Mouse (Mus musculus): ENCODE results near the gene Vwa2. TPM values are rescaled to one million over a fixed set of nuclear protein-coding genes. Genes with fewer than 3 reads are reported as not detected.

Vwa2 gene
- total and polyA plus RNA-seq, 3 experiments: not detected

GRCm38 (mm10) chr19:56939826-56940225 lies 65.8 kb downstream of the Vwa2 start:
- Histone ChIP-seq H3K36me3 (ENCODE audit: control insufficient read depth in 1 of 2, insufficient read depth in 2 of 2, low read length in 2 of 2) (no peaks in the 10 kb centered on the region), H3K9ac (ENCODE audit: control insufficient read depth, low read depth, low read length, poor library complexity, severe bottlenecking) (no peak overlapping the region), H3K27me3 (ENCODE audit: control insufficient read depth in 1 of 2, insufficient read depth in 2 of 2, low read length in 2 of 2) (no peaks in the 10 kb centered on the region), H3K4me3 (ENCODE audit: control insufficient read depth in 1 of 2, insufficient read depth in 1 of 2, low read depth in 2 of 2, low read length in 2 of 2) (no peak overlapping the region), H3K4me1 (ENCODE audit: control insufficient read depth in 1 of 2, insufficient read depth in 2 of 2, low read length in 2 of 2) (no peaks in the 10 kb centered on the region), H3K27ac (ENCODE audit: control insufficient read depth, low read depth, low read length) (no peak overlapping the region), H3K9me3 (replicated peaks; ENCODE audit: insufficient read depth, low read length) (no peaks in the 10 kb centered on the region), H3K79me2 (ENCODE audit: control insufficient read depth, insufficient read depth, low read length, poor library complexity) (no peaks in the 10 kb centered on the region)
- TF ChIP-seq TBP (IDR thresholded peaks at IDR 0.05; ENCODE audit: low read depth, low read length) (no peak), MEF2A (IDR thresholded peaks at IDR 0.05; ENCODE audit: extremely low read depth, insufficient replicate concordance, low read depth, low read length, poor library complexity, severe bottlenecking) (no peak), JUND (IDR thresholded peaks at IDR 0.05; ENCODE audit: low read depth, low read length) (no peak), MYB (IDR thresholded peaks at IDR 0.05; ENCODE audit: low read depth, low read length) (no peak), MAFK (IDR thresholded peaks at IDR 0.05; ENCODE audit: borderline replicate concordance, low read depth, low read length) (no peak), NRF1 (IDR thresholded peaks at IDR 0.05; ENCODE audit: insufficient read depth, low read depth, low read length, poor library complexity, severe bottlenecking) (no peak), CHD2 (IDR thresholded peaks at IDR 0.05; ENCODE audit: low read length) (no peak), POLR2A (IDR thresholded peaks at IDR 0.05; ENCODE audit: control insufficient read depth in 1 of 2, insufficient read depth in 1 of 2, low read depth in 1 of 2, low read length in 2 of 2, poor library complexity in 1 of 2) (no peak), TAL1 (IDR thresholded peaks at IDR 0.05; ENCODE audit: low read length) (no peak), GATA1 (IDR thresholded peaks at IDR 0.05; ENCODE audit: low read depth, low read length) (no peak)
- no peak for DNase-seq (ENCODE audit: low read depth, low spot score)

- H3K27ac ChIP-seq (ENCODE audit: control insufficient read depth, low read depth, low read length): no peak overlapping the region
- TF ChIP-seq NRF1 (IDR thresholded peaks at IDR 0.05; ENCODE audit: insufficient read depth, low read depth, low read length, poor library complexity, severe bottlenecking) (no peak), TBP (IDR thresholded peaks at IDR 0.05; ENCODE audit: low read depth, low read length) (no peak), MAX (IDR thresholded peaks at IDR 0.05; ENCODE audit: low read length) (no peak), USF2 (IDR thresholded peaks at IDR 0.05; ENCODE audit: borderline replicate concordance in 1 of 2, insufficient read depth in 1 of 2, low read depth in 1 of 2, low read length in 2 of 2) (no peak), MXI1 (IDR thresholded peaks at IDR 0.05; ENCODE audit: low read depth, low read length) (no peak), ELF1 (IDR thresholded peaks at IDR 0.05; ENCODE audit: low read depth, low read length) (no peak)
- no peak overlapping the region for H3K9ac ChIP-seq (ENCODE audit: control insufficient read depth, low read depth, low read length, poor library complexity, severe bottlenecking)
- no peak for DNase-seq (ENCODE audit: low read depth, low spot score)
- no peaks in the 10 kb centered on the region for H3K79me2 ChIP-seq (ENCODE audit: control insufficient read depth, insufficient read depth, low read length, poor library complexity)
- no peaks in the 10 kb centered on the region for H3K9me3 ChIP-seq (replicated peaks; ENCODE audit: insufficient read depth, low read length)
- no peaks in the 10 kb centered on the region for H3K4me1 ChIP-seq (ENCODE audit: control insufficient read depth in 1 of 2, insufficient read depth in 2 of 2, low read length in 2 of 2)
- no peak overlapping the region for H3K4me3 ChIP-seq (ENCODE audit: control insufficient read depth in 1 of 2, insufficient read depth in 1 of 2, low read depth in 2 of 2, low read length in 2 of 2)
- H3K36me3 ChIP-seq (ENCODE audit: control insufficient read depth in 1 of 2, insufficient read depth in 2 of 2, low read length in 2 of 2): no peaks in the 10 kb centered on the region
- no peaks in the 10 kb centered on the region for H3K27me3 ChIP-seq (ENCODE audit: control insufficient read depth in 1 of 2, insufficient read depth in 2 of 2, low read length in 2 of 2)
Observed at GRCm38 (mm10) chr19:56940507-56940906, 66.5 kb downstream of the Vwa2 start.

GRCm38 (mm10) chr19:56942216-56942615 lies 68.2 kb downstream of the Vwa2 start:
- Histone ChIP-seq H3K36me3 (ENCODE audit: control insufficient read depth in 1 of 2, insufficient read depth in 2 of 2, low read length in 2 of 2) (no peaks in the 10 kb centered on the region), H3K9me3 (replicated peaks; ENCODE audit: insufficient read depth, low read length) (no peaks in the 10 kb centered on the region), H3K4me3 (ENCODE audit: control insufficient read depth in 1 of 2, insufficient read depth in 1 of 2, low read depth in 2 of 2, low read length in 2 of 2) (no peak overlapping the region), H3K27me3 (ENCODE audit: control insufficient read depth in 1 of 2, insufficient read depth in 2 of 2, low read length in 2 of 2) (no peaks in the 10 kb centered on the region), H3K9ac (ENCODE audit: control insufficient read depth, low read depth, low read length, poor library complexity, severe bottlenecking) (no peak overlapping the region), H3K79me2 (ENCODE audit: control insufficient read depth, insufficient read depth, low read length, poor library complexity) (no peaks in the 10 kb centered on the region), H3K27ac (ENCODE audit: control insufficient read depth, low read depth, low read length) (no peak overlapping the region), H3K4me1 (ENCODE audit: control insufficient read depth in 1 of 2, insufficient read depth in 2 of 2, low read length in 2 of 2) (no peaks in the 10 kb centered on the region)
- DNase-seq (ENCODE audit: low read depth, low spot score): no peak
- TF ChIP-seq SIN3A (IDR thresholded peaks at IDR 0.05; ENCODE audit: low read length) (no peak), MEF2A (IDR thresholded peaks at IDR 0.05; ENCODE audit: extremely low read depth, insufficient replicate concordance, low read depth, low read length, poor library complexity, severe bottlenecking) (no peak), MAZ (IDR thresholded peaks at IDR 0.05; ENCODE audit: low read depth, low read length) (no peak), MYB (IDR thresholded peaks at IDR 0.05; ENCODE audit: low read depth, low read length) (no peak), EP300 (IDR thresholded peaks at IDR 0.05; ENCODE audit: low read depth in 1 of 2, low read length in 2 of 2) (no peak), MYC (IDR thresholded peaks at IDR 0.05; ENCODE audit: low read depth, low read length) (no peak), CHD2 (IDR thresholded peaks at IDR 0.05; ENCODE audit: low read length) (no peak), POLR2A (IDR thresholded peaks at IDR 0.05; ENCODE audit: control insufficient read depth in 1 of 2, insufficient read depth in 1 of 2, low read depth in 1 of 2, low read length in 2 of 2, poor library complexity in 1 of 2) (no peak), USF1 (IDR thresholded peaks at IDR 0.05; ENCODE audit: low read depth, low read length) (no peak), NRF1 (IDR thresholded peaks at IDR 0.05; ENCODE audit: insufficient read depth, low read depth, low read length, poor library complexity, severe bottlenecking) (no peak), GABPA (IDR thresholded peaks at IDR 0.05; ENCODE audit: low read depth, low read length) (no peak), E2F4 (IDR thresholded peaks at IDR 0.05; ENCODE audit: borderline replicate concordance, low read depth, low read length) (no peak), RAD21 (IDR thresholded peaks at IDR 0.05; ENCODE audit: low read depth, low read length) (no peak)

Measured in MEL (cell line).